Mouse (Mus musculus) stomach, postnatal 0 days (tissue): ENCODE results near the gene Nphs2.

Source experiments
- CTCF ChIP-seq: IDR thresholded peaks from 2 replicates; pipeline ENCODE4 v1.5.1; 2016; ENCODE audit warnings: antibody characterized with exemption, low read depth, mild to moderate bottlenecking, moderate library complexity
- EP300 ChIP-seq: optimal IDR thresholded peaks from 2 replicates; pipeline ENCODE3; 2016; ENCODE audit warnings: antibody characterized with exemption

DNA sequence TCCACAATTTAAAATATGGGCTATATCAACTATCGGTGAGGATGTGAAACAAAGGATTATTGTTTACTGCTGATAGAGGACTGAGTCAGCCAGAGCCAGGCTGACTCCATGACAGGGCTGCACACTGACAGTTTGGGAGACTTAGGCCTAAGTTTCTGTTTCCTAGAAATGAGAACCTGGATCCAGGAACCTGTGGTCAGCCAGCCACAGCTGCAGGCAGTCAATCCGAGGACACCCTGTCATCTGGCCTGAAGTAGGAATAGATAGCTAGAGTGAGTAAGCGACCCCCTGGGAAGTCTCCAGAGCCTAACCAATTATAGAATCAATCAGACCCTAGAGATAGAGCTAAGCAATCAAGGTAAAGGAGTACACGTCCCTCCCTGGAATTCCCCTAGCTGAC, 33.9 kb downstream of the Nphs2 start:
- TF ChIP-seq EP300 (no peak), CTCF (no peak)
